Mouse (Mus musculus) retina, postnatal 7 days (tissue): Measurements from ENCODE around the gene Syne1.

Source experiments
- DNase-seq: peaks from one replicate; pipeline ENCODE4 v3.0.0-alpha.2; 2012; ENCODE audit warnings: low read depth, low spot score

Syne1 gene

GRCm38 (mm10) chr10:5141471-5141870 is 409.8 kb downstream of the Syne1 start:
- no peak for DNase-seq

DNA sequence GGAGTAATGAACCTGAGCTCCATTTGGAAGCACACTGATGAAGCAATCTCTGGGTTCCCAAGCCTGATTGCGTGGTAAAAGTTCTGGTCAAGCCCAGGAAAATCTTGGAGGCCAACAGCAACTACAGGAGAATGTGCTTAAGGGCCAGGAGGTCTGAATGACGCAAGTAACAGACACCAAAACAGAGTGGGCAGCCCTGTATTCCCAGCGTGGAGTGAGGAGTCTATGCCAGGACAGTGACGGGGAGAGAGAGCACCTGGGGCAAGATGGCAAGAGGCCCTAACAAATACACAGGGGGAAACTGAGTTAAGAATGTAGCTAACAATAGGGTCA is 411.4 kb downstream of the Syne1 start:
- no peak for DNase-seq

GRCm38 (mm10) chr10:5139246-5139931 is 411.9 kb downstream of the Syne1 start:
- DNase-seq: no peak

- DNase-seq: no peak
Measured at GRCm38 (mm10) chr10:5132050-5132449, 419.2 kb downstream of the Syne1 start.

DNA sequence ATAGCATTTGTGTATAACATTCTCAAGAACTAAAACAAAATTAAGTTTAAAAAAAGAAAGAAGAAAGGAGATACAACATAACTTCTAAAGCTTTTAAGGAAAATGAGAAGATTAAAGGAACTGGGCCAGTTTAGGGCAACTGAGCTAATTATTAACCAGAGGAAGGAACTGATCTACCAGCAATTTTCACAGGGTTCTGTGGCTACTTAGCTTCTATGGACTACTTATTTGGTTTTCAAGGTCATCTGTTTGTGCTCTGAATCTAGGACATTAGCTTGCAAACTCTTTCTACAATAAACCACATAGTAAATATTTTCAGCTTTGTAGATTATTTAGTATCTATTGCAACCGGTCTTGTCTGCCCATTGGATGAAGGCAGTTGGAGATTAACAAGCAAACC is 420.8 kb downstream of the Syne1 start:
- DNase-seq: no peak

DNA sequence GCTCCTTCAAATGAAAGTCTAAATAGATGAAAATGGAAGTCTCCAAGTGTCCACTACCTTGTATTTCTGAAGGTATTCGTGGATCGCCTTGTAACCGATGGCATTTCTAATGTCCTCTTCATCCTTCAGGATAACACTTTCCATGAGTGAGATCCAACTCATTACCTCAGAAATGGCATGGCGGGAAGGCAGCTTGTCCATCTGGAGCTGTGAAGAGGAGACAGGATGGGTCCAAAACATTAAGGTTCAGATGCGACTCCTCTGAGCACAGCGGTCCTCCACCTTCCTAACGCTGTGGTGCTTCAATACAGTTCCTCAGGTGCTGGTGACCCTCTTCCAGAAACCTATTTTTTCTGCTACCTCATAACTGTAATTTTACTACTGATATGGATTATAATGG is 426.5 kb downstream of the Syne1 start:
- no peak for DNase-seq

- DNase-seq: no peak
Measured at GRCm38 (mm10) chr10:5116720-5117119, 434.6 kb downstream of the Syne1 start.

GRCm38 (mm10) chr10:5116155-5116554 is 435.1 kb downstream of the Syne1 start:
- DNase-seq: no peak

- no peak for DNase-seq
Measured at GRCm38 (mm10) chr10:5110773-5111172, 440.5 kb downstream of the Syne1 start.

GRCm38 (mm10) chr10:5097754-5098137 is 453.5 kb downstream of the Syne1 start:
- no peak for DNase-seq

- DNase-seq: no peak
Measured at GRCm38 (mm10) chr10:5096996-5097753, 454.1 kb downstream of the Syne1 start.

DNA sequence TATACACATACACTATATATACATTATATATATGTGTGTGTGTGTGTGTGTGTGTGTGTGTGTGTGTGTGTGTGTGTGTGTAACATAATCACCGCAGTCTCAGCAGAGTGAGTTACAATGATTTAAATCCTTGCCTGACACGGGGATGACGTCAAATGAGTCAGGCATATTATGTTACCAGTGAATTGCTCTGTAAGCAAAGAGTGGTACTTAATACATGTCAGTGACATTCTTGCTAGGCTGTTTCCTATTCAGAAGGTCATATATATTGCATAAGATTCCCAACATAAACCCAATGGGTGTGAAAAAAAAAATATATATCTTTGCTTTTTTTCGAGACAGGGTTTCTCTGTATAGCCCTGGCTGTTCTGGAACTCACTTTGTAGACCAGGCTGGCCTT is 462.1 kb downstream of the Syne1 start:
- no peak for DNase-seq

DNA sequence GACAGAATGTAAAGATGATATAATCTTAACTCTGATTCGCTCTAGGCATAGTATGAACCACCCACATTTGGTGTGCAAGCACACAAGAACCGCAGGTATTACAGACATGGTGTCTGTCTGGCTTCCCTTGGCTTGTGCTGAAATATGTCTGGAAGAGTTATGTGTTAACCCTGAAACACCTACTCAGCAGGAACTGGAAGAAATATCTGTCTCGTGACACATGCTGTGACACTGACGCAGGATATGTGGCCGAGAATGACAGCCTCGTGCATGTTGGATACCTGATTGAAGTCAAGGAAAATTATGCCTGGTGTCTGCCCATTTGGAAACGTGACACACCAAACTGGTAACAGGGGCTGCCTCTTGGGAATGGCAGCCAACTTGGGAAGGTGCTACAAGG is 463.9 kb downstream of the Syne1 start:
- DNase-seq: no peak

DNA sequence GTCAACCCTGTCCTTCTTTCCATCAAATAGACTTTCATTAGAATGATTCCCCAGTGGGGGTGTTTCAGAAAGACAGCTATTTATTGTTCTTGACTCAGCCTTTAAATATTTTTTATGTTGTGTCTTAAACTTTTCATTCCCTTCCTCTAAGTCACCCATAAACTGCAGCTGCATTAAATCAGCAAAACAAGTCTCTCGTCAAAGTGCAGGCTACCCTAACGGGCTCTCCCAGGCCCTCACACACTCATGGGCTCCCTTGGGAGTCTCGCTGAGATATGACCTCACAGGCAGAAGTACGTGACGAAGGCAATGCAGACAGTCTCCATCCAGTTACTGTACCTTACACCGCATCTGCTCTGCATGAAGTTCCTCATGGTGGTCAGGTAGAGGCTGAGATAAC is 465.0 kb downstream of the Syne1 start:
- DNase-seq: no peak

GRCm38 (mm10) chr10:5085792-5086191 is 465.5 kb downstream of the Syne1 start:
- DNase-seq: no peak

DNA sequence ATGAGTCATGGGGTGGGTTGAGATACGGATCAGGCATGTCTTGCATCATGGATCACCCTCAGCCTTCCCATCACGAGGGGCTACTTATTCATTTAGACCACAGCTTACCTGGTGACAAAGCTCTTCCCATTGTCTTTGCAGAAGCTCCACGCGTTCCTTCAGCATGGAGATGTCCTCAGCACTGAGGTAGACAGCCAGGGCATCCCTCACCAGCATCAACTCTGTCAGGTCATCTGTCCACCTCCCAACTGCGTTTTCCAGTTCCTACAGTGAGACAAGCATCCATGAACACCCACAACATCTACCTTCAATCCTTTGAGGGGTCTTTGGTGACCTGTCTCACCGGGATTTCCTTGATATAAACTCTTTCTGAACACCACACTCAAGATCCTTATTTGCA is 467.6 kb downstream of the Syne1 start:
- no peak for DNase-seq

DNA sequence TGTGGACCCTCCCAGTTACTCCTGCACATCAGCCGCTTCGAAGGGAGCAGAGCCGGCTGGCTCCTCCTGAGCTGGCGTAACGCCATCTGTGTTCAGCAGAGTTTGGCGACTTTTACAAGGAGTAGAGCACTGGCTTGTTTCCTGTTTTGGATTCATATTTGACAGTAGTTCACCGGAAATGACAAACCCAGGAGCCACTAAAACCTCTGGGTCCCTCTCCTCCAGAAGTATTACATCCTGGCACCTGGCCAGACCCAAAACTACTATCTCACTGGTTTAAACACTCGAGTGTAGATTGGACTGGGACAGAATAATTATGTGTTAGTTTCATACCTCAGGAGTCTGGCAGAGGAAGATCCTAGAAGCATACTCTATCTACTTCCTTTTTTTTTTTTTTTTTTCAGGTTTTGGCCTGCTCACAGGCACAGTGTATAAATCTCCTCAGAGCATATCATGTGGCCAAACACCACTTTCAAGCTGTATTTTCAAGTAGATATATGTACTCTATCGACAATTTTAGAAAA is 471.3 kb downstream of the Syne1 start:
- DNase-seq: no peak

GRCm38 (mm10) chr10:5075724-5076123 is 475.6 kb downstream of the Syne1 start:
- no peak for DNase-seq

DNA sequence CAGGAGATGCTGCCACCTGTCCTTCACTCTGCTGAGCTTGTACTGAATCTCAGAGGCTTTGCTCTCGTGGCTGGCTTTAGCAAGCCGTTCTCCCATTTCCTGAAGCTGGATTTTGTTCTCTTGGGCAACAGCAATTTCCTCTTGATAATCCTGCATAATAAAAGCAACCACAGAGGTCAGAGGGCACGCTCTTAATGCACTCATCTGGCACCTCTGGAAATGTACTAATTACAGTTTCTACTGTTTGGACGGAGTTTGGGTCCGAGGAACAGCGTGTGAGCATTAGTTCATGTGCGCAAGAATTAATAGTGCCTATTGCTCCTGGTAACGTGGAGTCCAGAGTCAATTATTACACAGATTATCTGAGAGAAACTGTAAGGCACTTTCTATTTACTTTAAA is 479.2 kb downstream of the Syne1 start:
- no peak for DNase-seq

DNA sequence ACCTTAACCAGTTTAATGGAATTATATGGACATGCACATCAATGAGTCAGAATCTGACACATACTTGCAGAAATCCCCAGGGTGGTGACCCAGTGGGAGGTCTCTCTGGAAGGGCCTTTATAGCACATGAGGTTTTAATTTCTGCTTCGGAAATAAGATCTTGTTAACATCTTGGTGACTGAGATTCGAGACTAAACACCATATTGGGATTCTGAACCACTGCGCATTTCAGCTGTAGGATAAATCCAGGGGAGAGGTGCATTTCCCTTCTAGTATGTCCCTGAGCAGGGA is 480.4 kb downstream of the Syne1 start:
- DNase-seq: no peak

GRCm38 (mm10) chr10:5070168-5070940 is 480.9 kb downstream of the Syne1 start:
- no peak for DNase-seq

- no peak for DNase-seq
Measured at GRCm38 (mm10) chr10:5068676-5069265, 482.5 kb downstream of the Syne1 start, which contains the start of gene Gm10097. TSS of gene Gm10097 (plus strand) at chr10:5069192.
